Mouse (Mus musculus): ENCODE measurements around the gene Kcnq1.

Gene Kcnq1

GRCm38 (mm10) chr7:143106062-143106461 lies at the start of gene Kcnq1:
Gene Kcnq1, plus strand, starts transcription at chr7:143106362.
- no peak for DNase-seq (ENCODE audit: extremely low spot score, low read depth, low spot score)

GRCm38 (mm10) chr7:143057023-143057422 lies 49.1 kb upstream of the Kcnq1 start:
- DNase-seq (ENCODE audit: extremely low spot score, low read depth, low spot score), result no peak

- no peak for DNase-seq (ENCODE audit: extremely low spot score, low read depth, low spot score)
Measured at GRCm38 (mm10) chr7:143057667-143058220, 48.4 kb upstream of the Kcnq1 start.

- DNase-seq (ENCODE audit: extremely low spot score, low read depth, low spot score), result no peak
Measured at GRCm38 (mm10) chr7:143058221-143058697, 47.9 kb upstream of the Kcnq1 start.

- DNase-seq (ENCODE audit: extremely low spot score, low read depth, low spot score), result no peak
Measured at GRCm38 (mm10) chr7:143059202-143059870, 46.8 kb upstream of the Kcnq1 start.

GRCm38 (mm10) chr7:143062704-143063103 lies 43.5 kb upstream of the Kcnq1 start:
- DNase-seq (ENCODE audit: extremely low spot score, low read depth, low spot score), result no peak

GRCm38 (mm10) chr7:143064226-143064625 lies 41.9 kb upstream of the Kcnq1 start:
- no peak for DNase-seq (ENCODE audit: extremely low spot score, low read depth, low spot score)

- DNase-seq (ENCODE audit: extremely low spot score, low read depth, low spot score), result no peak
Measured at GRCm38 (mm10) chr7:143065692-143066091, 40.5 kb upstream of the Kcnq1 start.

GRCm38 (mm10) chr7:143067469-143067868 lies 38.7 kb upstream of the Kcnq1 start:
- DNase-seq (ENCODE audit: extremely low spot score, low read depth, low spot score), result no peak

- DNase-seq (ENCODE audit: extremely low spot score, low read depth, low spot score), result no peak
Measured at GRCm38 (mm10) chr7:143067897-143068296, 38.3 kb upstream of the Kcnq1 start.

GRCm38 (mm10) chr7:143068316-143068881 lies 37.8 kb upstream of the Kcnq1 start:
- DNase-seq (ENCODE audit: extremely low spot score, low read depth, low spot score), result no peak

- peak; percentile 99 for DNase-seq (ENCODE audit: extremely low spot score, low read depth, low spot score)
Measured at GRCm38 (mm10) chr7:143068882-143069591, 37.1 kb upstream of the Kcnq1 start, which contains the start of gene Tssc4. Gene Tssc4, plus strand, starts transcription at chr7:143069249.

- DNase-seq (ENCODE audit: extremely low spot score, low read depth, low spot score), result no peak
Measured at GRCm38 (mm10) chr7:143069751-143070400, 36.3 kb upstream of the Kcnq1 start.

GRCm38 (mm10) chr7:143070506-143071070 lies 35.6 kb upstream of the Kcnq1 start:
- no peak for DNase-seq (ENCODE audit: extremely low spot score, low read depth, low spot score)

- DNase-seq (ENCODE audit: extremely low spot score, low read depth, low spot score), result no peak
Measured at GRCm38 (mm10) chr7:143072605-143073004, 33.6 kb upstream of the Kcnq1 start.

GRCm38 (mm10) chr7:143073086-143073485 lies 33.1 kb upstream of the Kcnq1 start:
- no peak for DNase-seq (ENCODE audit: extremely low spot score, low read depth, low spot score)

GRCm38 (mm10) chr7:143075394-143075793 lies 30.8 kb upstream of the Kcnq1 start:
- DNase-seq (ENCODE audit: extremely low spot score, low read depth, low spot score), result no peak

GRCm38 (mm10) chr7:143077351-143077750 lies 28.8 kb upstream of the Kcnq1 start:
- DNase-seq (ENCODE audit: extremely low spot score, low read depth, low spot score), result no peak

- no peak for DNase-seq (ENCODE audit: extremely low spot score, low read depth, low spot score)
Measured at GRCm38 (mm10) chr7:143082024-143082423, 24.1 kb upstream of the Kcnq1 start.

GRCm38 (mm10) chr7:143083708-143084107 lies 22.5 kb upstream of the Kcnq1 start:
- no peak for DNase-seq (ENCODE audit: extremely low spot score, low read depth, low spot score)

- no peak for DNase-seq (ENCODE audit: extremely low spot score, low read depth, low spot score)
Measured at GRCm38 (mm10) chr7:143086366-143086765, 19.8 kb upstream of the Kcnq1 start.

All from hindlimb bud, embryonic 11.5 days (tissue).